Mouse (Mus musculus): ENCODE results near the gene Atad5.
"Not testable (repeated sequence)": the region's sequence is repeated elsewhere in the genome, so short reads cannot be mapped to it uniquely, and the experiment has no call there.

Atad5 gene

DNA sequence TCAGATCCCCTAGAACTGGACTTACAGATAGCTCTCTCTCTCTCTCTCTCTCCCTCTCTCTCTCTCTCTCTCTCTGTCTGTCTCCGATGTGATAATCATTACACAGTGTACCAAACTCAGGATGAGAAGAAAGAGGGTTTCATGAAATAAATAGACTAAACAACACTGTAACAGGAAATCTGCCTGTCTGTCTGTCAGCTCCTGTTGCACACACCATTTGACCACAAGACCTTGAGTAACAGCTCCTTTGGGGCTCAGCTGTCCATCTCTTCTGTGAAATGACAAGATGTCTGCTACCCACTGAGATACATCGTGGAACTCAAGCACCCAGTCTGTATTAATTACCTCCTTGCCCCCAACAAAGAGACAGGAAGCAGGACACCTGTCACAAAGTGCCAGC, 62.3 kb downstream of the Atad5 start:
- DNase-seq, result no peak

GRCm38 (mm10) chr11:80152376-80152775, 63.2 kb downstream of the Atad5 start:
- DNase-seq, result no peak

DNA sequence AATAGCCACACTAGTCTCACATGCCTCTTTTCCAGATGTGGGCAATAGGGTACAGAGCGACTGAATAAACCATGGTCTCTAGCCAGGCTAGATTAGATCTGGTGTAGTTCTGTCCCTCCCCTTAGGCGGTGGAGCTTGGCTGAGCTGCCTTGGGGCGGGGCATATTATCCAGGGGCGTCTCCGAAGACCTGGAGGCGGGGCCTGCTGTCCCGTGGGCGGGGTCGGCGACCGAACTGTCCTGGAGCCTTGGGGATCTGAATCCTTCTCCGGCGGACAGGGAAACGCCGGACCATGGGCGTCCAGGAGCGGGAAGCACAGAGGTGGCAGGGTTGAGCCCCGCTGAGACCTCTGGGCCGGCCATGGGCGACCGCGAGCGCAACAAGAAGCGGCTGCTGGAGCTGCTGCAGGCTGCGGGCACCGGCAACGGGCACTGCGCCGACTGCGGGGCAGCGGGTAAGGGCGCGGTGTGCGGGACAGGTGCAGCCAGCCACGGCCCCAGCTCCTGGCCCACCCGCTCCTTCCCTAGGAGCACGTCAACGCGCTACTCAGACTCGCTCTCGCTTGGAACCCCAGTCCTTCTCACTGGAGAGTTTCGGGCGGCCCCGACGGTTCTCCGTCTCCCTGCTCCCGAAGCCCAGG, 64.8 kb downstream of the Atad5 start, which contains the start of gene Adap2:
Adap2 (plus strand) TSS at position 249 of the 639 bp plus-strand sequence.
- DNase-seq, result peak; percentile 66 to 79

DNA sequence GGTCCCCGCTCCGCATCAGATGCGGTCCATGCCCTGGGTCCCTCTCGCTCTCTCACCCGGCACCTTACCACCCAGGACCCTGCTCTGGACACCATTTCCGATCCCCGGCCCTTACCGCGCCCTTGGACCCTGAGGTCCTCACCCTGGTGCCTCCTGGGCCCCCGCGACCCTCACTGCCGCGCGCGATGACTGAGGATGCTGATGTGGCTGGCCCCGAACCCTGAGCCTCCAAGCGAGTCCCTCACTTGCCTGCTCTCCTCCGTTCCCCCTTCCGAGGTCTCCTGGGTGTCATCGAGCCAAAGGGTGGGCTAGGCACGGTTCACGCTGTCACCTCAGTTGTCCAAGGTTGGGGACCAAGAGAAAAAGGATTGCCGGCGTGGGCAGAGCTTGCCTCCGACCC, 65.3 kb downstream of the Atad5 start:
- DNase-seq, result no peak

- no peak for DNase-seq
These were observed 66.3 kb downstream of the Atad5 start for GRCm38 (mm10) chr11:80155541-80155940.

DNA sequence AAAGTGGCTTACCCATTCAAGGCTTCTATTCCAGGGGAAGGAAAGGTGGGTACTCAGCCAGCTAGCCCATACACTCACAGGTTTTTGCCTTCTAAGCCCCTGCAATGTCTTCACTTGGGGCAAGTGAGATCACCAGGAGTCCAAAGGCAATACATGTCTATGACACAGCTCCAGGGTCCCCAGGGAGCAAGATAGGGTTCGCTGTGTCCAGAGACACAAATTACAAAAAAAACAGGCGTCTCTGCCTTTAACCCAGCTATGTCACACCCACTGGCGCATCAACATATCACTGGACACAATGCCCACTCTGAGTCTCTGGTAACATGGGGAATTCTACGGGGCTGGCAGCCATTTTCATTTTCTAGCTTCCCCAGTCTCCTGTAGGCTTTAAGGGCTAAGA, 66.8 kb downstream of the Atad5 start:
- no peak for DNase-seq

DNA sequence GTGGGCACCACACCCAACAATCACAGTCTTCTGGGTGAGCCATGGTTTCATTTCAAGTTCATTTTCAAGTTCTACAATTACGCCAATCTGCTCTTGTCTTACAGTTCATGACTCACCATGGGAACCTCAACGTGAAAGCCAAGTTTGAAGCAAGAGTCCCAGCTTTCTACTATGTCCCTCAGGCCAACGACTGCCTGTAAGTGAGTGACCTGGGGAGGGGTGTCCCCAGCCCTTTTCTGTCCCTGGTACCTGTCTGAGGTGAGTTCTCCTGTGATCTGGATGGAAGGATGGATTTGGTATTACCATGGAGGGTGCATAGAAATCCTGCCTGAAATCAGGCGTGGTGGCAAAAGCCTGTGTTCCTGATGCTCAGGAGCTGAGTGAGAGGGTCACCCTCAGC, 67.6 kb downstream of the Atad5 start:
- no peak for DNase-seq

DNA sequence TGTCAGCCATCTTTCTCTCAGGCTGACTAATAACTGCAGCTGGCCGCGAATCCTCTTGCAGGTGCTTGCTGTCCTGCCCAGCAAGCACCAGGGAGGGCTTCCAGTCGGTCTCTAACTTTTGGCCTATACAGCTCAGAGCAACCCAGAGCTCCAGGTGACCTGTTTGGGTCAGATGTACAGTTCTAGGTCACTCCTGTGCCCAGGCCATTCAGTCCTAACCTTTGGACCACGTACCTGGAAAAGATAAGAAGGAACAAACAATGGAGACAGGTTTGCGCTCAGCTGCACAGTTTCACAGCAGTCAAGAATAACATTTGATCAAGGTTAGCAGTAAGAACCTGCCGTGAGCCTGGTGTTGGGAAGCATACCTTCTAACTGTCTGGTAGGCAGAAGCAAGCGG, 69.8 kb downstream of the Atad5 start:
- no peak for DNase-seq

DNA sequence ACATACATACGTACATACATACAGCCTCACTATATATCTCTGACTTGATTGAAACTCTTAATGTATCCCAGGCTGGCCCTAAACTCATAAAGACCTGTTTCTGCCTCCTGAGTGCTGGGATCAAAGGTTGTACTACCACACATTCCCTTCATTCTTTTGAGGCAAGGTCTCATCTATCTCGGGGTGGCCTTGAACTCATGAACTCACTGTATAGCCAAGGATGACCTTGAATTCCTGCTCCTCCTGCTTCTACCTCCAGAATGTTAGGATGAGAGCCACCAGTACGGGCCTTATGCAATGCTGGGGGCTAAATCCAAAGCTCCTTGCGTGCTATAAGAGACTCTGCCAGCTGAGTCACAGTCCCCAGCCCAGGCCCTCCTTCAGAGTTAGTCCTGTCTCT, 71.8 kb downstream of the Atad5 start:
- DNase-seq, result no peak

DNA sequence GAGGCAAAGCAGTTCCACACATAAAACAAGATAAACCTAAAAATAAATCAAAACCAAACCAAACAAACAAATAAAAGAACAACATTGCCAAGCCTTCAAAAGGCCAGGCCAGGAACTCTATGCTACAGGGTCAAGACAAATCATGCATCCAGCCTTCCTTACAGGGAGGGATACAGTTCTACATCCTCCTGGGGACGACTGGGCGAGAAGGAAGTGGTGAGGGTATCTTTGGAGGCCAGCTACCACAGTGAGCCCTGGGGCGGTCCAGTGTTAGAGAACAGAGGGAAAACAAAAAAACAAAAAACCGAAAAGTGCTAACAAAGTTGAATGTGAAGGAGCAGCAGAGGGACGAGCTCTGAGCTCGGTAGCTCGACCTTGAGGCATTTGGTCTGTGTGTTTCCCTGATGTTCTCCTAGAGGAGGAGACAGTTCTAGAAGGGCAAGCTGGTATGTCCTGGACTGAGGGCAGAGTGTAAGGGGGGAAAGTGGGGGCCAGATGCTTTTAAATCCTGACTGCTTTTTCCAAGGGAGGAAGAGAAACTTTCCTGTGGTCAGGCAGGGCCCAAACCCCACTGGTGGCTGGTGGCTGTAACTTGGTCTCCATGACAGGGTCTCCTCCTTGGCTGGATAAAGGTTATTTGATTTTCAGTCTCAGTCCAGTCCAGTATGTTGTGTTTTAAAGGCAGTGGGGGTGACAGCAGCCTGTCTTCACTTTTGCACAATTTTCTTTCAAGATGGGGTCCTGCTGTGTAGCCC, 74.3 kb downstream of the Atad5 start:
- DNase-seq, result no peak

- DNase-seq, result no peak
These were observed 75.0 kb downstream of the Atad5 start for GRCm38 (mm10) chr11:80164224-80164623.

DNA sequence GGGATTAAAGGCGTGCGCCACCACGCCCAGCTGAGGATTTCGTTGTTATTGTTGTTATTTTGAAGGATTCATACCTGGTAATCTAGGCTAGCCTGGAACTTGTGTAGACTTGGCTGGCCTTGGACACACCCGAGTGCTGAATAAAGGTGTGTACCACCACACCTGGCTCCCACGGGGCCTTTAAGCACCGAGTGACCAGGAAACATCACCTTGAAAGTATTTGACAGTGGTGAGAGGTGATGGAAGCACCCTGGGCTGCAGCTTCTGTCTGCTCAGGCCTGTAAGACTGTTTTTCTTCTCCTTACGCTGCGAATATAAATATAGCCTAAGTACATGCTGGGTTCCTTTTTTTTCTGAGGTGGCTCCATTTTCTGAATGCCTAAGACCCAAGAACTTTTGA, 78.9 kb downstream of the Atad5 start:
- DNase-seq, result no peak

DNA sequence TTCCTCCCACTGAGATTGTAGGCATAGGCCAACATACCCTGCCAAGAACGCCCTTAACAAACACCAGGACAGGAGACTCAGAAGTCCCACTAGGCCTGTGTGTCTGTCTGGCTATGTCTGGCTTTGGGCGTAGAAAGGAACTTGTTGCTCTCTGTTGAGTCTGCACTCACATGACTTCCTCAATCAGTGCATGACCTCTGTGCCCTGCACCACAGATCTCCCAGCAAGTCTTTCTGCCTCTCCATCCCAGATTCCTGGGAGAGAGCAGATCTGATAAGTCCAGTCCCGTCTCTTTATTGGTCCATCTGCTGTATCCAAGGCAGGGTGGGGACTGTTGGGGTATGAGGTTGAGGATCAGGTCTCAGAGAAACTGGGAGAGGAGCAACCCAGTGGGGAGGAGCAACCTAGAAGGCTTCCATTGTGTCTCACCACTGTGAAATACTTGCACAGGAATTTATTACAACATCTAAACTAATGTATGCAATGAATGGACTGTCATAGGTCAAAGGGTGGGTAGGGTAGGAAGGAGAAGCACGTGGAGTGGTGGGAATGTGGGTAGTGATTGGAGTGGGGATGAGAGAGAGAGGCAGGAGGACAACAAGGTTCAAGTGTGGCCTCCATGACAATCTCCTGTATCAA, 79.5 kb downstream of the Atad5 start:
- no peak for DNase-seq

DNA sequence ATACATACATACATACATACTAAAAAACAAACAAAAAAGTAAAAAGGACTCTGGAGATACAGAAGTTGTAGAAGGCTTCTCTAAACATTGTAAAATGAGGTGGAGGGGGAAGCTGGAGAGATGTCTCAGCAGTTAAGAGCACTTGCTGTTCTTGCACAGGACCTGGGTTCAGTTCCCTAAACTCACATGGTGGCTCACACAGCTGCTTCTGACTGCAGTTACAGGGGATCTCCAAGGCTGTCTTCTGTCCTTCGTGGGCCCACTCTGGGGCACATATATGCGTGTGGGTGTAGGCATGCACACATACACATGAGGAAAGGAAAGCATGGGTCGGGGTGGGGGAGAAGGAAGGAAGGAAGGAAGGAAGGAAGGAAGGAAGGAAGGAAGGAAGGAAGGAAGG, 80.4 kb downstream of the Atad5 start:
- no peak for DNase-seq

DNA sequence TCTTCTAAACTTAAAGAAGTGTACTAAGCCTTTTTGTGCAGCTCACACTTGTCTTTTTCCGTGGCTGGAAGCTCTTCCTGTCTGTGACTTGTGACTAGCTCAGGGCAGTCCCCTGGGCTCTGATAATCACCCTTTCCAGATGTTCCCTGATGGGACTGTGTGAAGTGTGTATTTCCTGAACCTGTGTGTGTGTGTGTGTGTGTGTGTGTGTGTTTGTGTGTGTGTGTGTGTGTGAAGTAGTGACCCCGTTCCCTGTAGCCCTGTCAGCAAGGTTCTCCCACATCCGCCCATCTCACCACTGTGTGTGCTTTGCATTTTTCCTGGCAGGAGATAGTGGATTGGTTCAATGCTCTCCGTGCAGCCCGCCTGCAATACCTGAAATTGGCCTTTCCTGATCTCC, 81.2 kb downstream of the Atad5 start:
- DNase-seq, result no peak

DNA sequence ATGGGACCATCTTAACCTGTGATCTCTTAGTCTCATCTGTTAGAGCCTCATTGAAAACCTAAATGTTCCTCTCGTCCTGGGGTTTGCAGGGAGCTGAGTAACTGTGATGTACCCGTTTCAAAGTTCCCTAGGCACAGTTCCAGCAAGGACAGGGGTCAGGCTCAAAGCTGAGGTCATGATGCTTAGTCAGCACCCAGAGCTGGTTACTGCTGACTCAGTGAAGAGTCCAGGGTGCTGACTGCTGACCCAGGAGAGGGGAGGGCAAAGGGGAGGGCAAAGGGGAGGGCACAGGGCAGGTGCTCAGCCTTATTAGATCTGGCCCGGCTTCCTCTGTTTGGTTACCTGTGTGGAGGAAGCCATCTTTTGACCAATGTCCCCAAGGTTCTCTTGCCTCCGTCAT, 82.7 kb downstream of the Atad5 start:
- no peak for DNase-seq

- no peak for DNase-seq
These were observed 84.9 kb downstream of the Atad5 start for GRCm38 (mm10) chr11:80173963-80174670.

GRCm38 (mm10) chr11:80176911-80177895, 88.0 kb downstream of the Atad5 start:
- peak in 1 of 2 experiments; percentile 34 for DNase-seq

- DNase-seq, result no peak
These were observed 89.1 kb downstream of the Atad5 start for GRCm38 (mm10) chr11:80178316-80178715.

DNA sequence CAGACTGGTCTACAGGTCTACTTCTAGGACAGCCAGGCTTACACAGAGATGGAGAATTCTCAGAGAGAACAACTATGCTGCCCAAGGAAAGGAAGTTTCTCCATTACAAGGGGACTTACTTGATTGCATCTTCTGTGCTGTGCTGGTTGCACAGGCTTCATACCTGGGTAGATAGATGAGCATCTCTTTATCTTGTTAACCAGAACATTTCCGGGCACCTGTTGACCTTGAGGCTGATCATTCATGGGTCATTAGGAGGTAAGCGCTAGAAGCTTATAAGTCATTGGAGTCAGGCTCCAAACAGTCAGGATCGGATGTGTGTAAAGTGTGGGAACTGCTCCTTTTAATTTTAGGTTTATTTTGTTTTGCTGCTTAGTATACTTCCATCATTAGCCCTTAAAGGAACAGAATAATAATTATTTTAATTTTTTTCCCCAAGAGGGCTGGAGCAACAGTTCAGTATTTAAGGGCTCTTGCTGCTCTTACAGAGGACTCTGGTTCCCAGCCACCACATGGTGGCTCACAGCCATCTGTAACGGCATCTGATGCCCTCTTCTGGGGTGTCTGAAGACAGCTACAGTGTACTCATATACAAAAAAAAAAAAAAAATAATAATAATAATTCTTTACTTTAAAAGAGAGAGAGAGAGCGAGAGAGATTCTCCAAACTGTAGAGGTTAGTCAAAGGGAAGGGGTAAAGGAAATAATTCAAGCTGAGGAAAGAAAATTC, 92.0 kb downstream of the Atad5 start:
- peak; percentile 22 to 23 for DNase-seq

GRCm38 (mm10) chr11:80183054-80183704, 94.0 kb downstream of the Atad5 start:
- DNase-seq, result not testable (repeated sequence)
